8 mouse cellular contexts compared by ENCODE assay signal in genomic region chr3:98062591-98063185, GRCm38 (mm10). TPM values are rescaled to one million over a fixed set of nuclear protein-coding genes. Genes with fewer than 3 reads are reported as not detected.
A peak's percentile ranks its signal among the peaks of the same experiment; 100 is the strongest.
DNase-seq lines count a peak whose midpoint lies in the region; ATAC-seq and TF ChIP-seq lines count a peak whose summit lies in the region.

No protein-coding gene starts in this region.

- peaks cover 45% of the 10 kb centered on the region for H3K4me1 ChIP-seq in heart, embryonic 10.5 days
- H3K4me1 ChIP-seq in forebrain, embryonic 12.5 days, result peaks cover 54% of the 10 kb centered on the region
- H3K4me1 ChIP-seq in liver, embryonic 14.5 days (replicated peaks; ENCODE audit: control insufficient read depth in 2 of 2, insufficient read depth in 2 of 2, low read length in 1 of 2), result peaks cover 31 to 40% of the 10 kb centered on the region in 2 experiments

- H3K4me3 ChIP-seq in heart, embryonic 10.5 days, result no peak overlapping the region
- no peak overlapping the region for H3K4me3 ChIP-seq in forebrain, embryonic 12.5 days (replicated peaks)
- H3K4me3 ChIP-seq in liver, embryonic 14.5 days (ENCODE audit: insufficient read depth in 1 of 2, low read depth in 2 of 2, low read length in 2 of 2), result no peak overlapping the region

- H3K27me3 ChIP-seq in heart, embryonic 10.5 days (ENCODE audit: insufficient read depth, poor library complexity, severe bottlenecking), result no peaks in the 10 kb centered on the region
- no peaks in the 10 kb centered on the region for H3K27me3 ChIP-seq in forebrain, embryonic 12.5 days
- no peaks in the 10 kb centered on the region for H3K27me3 ChIP-seq in liver, embryonic 14.5 days (ENCODE audit: control insufficient read depth, insufficient read depth, low read length)

- peak overlapping the region; percentile 77 for H3K27ac ChIP-seq in heart, embryonic 10.5 days
- H3K27ac ChIP-seq in forebrain, embryonic 12.5 days, result peak overlapping the region; percentile 97
- peak overlapping the region; percentile 42 for H3K27ac ChIP-seq in liver, embryonic 14.5 days

- 0 out of 2 replicates have a peak, but pooled peaks have one; percentile 17 for ATAC-seq in forebrain, embryonic 12.5 days (ENCODE audit: low FRiP score)
- ATAC-seq in liver, embryonic 14.5 days (ENCODE audit: insufficient read depth), result no peak

- H3K36me3 ChIP-seq in heart, embryonic 10.5 days, result peaks cover 7% of the 10 kb centered on the region; the same call in 1 of the 2 replicates
- no peaks in the 10 kb centered on the region for H3K36me3 ChIP-seq in forebrain, embryonic 12.5 days (replicated peaks)
- no peaks in the 10 kb centered on the region for H3K36me3 ChIP-seq in liver, embryonic 14.5 days (replicated peaks; ENCODE audit: control insufficient read depth, insufficient read depth, low read depth)

- intact Hi-C loops in heart, postnatal 36 days (cut with DNase I), result loop anchor here (5.0 kb wide), 1 partner anchor 35 kb away; no protein-coding TSS in a partner anchor

- no peak overlapping the region; the same call in 1 of the 2 replicates for H3K9ac ChIP-seq in forebrain, embryonic 12.5 days
- 0 out of 2 replicates have a peak overlapping the region, but pooled peaks have one; percentile 13 for H3K9ac ChIP-seq in liver, embryonic 14.5 days (replicated peaks)

- peak overlapping the region; percentile 27 for H3K4me2 ChIP-seq in forebrain, embryonic 12.5 days
- H3K4me2 ChIP-seq in liver, embryonic 14.5 days (ENCODE audit: low read depth), result peak overlapping the region; percentile 26

- no peak for TF ChIP-seq CTCF in liver, embryonic 14.5 days (IDR thresholded peaks at IDR 0.05; ENCODE audit: low read depth)

- DNase-seq in heart, embryonic 10.5 days (ENCODE audit: low spot score), result no peak
- DNase-seq in heart, postnatal 36 days, result no peak
- DNase-seq in 3T3-L1 (ENCODE audit: low read depth, low spot score), result peak; percentile 57
- DNase-seq in liver, embryonic 14.5 days (ENCODE audit: low read depth in 3 of 3, low spot score in 3 of 3), result no peak
- DNase-seq in right cerebral cortex, adult 2 months (ENCODE audit: low spot score in 2 of 2), result no peak
- no peak for DNase-seq in cerebellum, adult 9-11 months
- DNase-seq in c-Kit-positive CD71-positive TER-119-positive erythroid progenitor cells, embryonic 14.5 days (ENCODE audit: low spot score), result no peak

- no peak for TF ChIP-seq EP300 in liver, embryonic 14.5 days (IDR thresholded peaks at IDR 0.05; ENCODE audit: low read depth)

- H3K9me3 ChIP-seq in heart, embryonic 10.5 days, result no peaks in the 10 kb centered on the region
- H3K9me3 ChIP-seq in forebrain, embryonic 12.5 days, result no peaks in the 10 kb centered on the region
- H3K9me3 ChIP-seq in liver, embryonic 14.5 days (ENCODE audit: control insufficient read depth, low read length), result no peaks in the 10 kb centered on the region

- WGBS in heart, embryonic 10.5 days, result 82% methylated on average over 1 of the region's 1 CpGs
- 32% methylated on average over 1 of the region's 1 CpGs for WGBS in forebrain, embryonic 12.5 days
- WGBS in liver, embryonic 14.5 days (ENCODE audit: insufficient replicate concordance), result 37% methylated on average over 1 of the region's 1 CpGs

RNA-seq across cellular contexts. Expression of gene Notch2, which starts 49.4 kb away (rescaled TPM):
- polyA plus RNA-seq in heart, embryonic 10.5 days (2016; fragmentation: Nextera tagmentation; extraction: Ambion mirVana), result 11.2 and 16.8 TPM in 2 replicates
- total RNA-seq in heart, postnatal 36 days (2021), result 10 to 100 TPM; 16.7 to 17.8 TPM
- 27.6 and 29.0 TPM in 2 replicates for polyA plus RNA-seq in forebrain, embryonic 12.5 days (2016; fragmentation: Nextera tagmentation; extraction: Ambion mirVana)
- polyA plus RNA-seq in liver, embryonic 14.5 days (2012; rRNA removed), result 2.7 and 3.0 TPM in 2 replicates
- 5.4 and 5.8 TPM in 2 replicates for polyA plus RNA-seq in liver, embryonic 14.5 days (2014; fragmentation: Nextera tagmentation; extraction: Ambion mirVana)

Comparison
In these comparisons a context has a peak if more than half of its experiments do, and no peak if none do; other contexts are left out.
1. H3K27ac ChIP-seq: peak in every context shown above with its lines; median percentile 97 in forebrain, embryonic 12.5 days; 77 in heart, embryonic 10.5 days; 42 in liver, embryonic 14.5 days.